In the genomic region with DNA sequence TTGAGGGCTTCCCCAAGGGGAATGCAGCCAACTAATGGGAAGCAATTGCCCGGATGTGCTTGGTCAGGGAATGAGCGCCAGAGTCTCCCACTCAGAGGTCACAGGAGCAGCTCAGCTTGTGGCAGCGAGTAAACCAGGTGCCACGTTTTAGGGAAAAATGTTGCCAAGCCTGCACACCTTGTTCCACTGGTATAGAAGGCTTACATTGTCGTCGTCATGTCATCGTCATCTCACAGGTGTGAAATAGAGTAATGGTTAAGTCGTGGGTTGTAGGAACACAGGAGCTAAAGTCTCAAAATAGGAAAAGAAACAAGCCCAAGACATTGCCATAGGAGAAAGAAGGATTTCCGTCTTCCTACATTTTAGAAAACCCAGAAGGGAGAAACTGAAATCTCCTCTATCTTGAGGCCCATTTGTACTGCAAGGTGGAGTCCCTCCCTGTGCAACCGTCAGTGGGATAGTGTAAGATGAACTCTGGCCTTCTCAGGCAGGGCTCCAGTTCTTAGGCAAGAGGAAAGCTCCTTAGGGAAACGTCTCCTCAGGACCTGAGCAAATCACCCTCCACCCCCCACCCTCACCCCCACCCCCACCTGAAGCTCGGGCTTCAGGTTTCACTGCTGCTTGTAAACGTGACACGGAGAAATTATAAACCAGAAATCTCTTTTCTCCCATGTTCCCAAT, we compare ENCODE assay signal across 9 mouse cellular contexts.
A peak's percentile ranks its signal among the peaks of the same experiment; 100 is the strongest.
DNase-seq lines count a peak whose midpoint lies in the region; ATAC-seq lines count a peak whose summit lies in the region.
"Had no signal": no experiment of that assay in that cellular context is flagged by ENCODE, and none has a peak within 500 bp of the region (broad histone marks: within the 10 kb centered on the region; RNA-seq: fewer than 3 reads in every experiment).

No protein-coding gene starts in this region.

- no peak overlapping the region for H3K27ac ChIP-seq in heart, embryonic 16.5 days (ENCODE audit: low read length)
- peak overlapping the region; percentile 92 for H3K27ac ChIP-seq in hindbrain, embryonic 13.5 days
- peak overlapping the region; percentile 93 for H3K27ac ChIP-seq in midbrain, embryonic 16.5 days (ENCODE audit: low read length)
- H3K27ac ChIP-seq: liver, embryonic 15.5 days had no signal

- H3K36me3 ChIP-seq in heart, embryonic 16.5 days (ENCODE audit: control insufficient read depth, insufficient read depth) = peaks cover 7% of the 10 kb centered on the region; the same call in 1 of the 2 replicates
- peaks cover 22% of the 10 kb centered on the region for H3K36me3 ChIP-seq in hindbrain, embryonic 13.5 days
- H3K36me3 ChIP-seq in midbrain, embryonic 16.5 days (ENCODE audit: control insufficient read depth, insufficient read depth, low read length) = no peaks in the 10 kb centered on the region
- H3K36me3 ChIP-seq: liver, embryonic 15.5 days had no signal

- DNase-seq in heart, postnatal 10 days = no peak
- DNase-seq in embryo, embryonic 10.5 days (ENCODE audit: low spot score) = peak; percentile 10
- no peak for DNase-seq in layer of hippocampus, postnatal 25 days (ENCODE audit: extremely low spot score in 1 of 2, low spot score in 1 of 2)
- no peak for DNase-seq in right cerebral cortex, adult 2 months (ENCODE audit: low spot score in 2 of 2)
- DNase-seq in gastrocnemius, postnatal 14 days = no peak

- peak overlapping the region; percentile 41 for H3K4me3 ChIP-seq in heart, embryonic 16.5 days (ENCODE audit: low read length)
- peak overlapping the region; percentile 45 for H3K4me3 ChIP-seq in hindbrain, embryonic 13.5 days
- H3K4me3 ChIP-seq in midbrain, embryonic 16.5 days (ENCODE audit: low read depth, low read length) = peak overlapping the region; percentile 50
- H3K4me3 ChIP-seq: liver, embryonic 15.5 days had no signal

- H3K9ac ChIP-seq in heart, embryonic 16.5 days (ENCODE audit: low read length) = peak overlapping the region; percentile 44
- H3K9ac ChIP-seq in hindbrain, embryonic 13.5 days = peak overlapping the region; percentile 76
- H3K9ac ChIP-seq in midbrain, embryonic 16.5 days (ENCODE audit: low read depth, low read length) = peak overlapping the region; percentile 74
- H3K9ac ChIP-seq: liver, embryonic 15.5 days had no signal

- H3K4me2 ChIP-seq in heart, embryonic 16.5 days (ENCODE audit: low read depth, low read length) = peak overlapping the region; percentile 67
- peak overlapping the region; percentile 58 for H3K4me2 ChIP-seq in hindbrain, embryonic 13.5 days
- peak overlapping the region; percentile 61 for H3K4me2 ChIP-seq in midbrain, embryonic 16.5 days (ENCODE audit: low read length)

- ATAC-seq in heart, embryonic 16.5 days (replicated peaks; ENCODE audit: extremely low read depth, insufficient read depth, low FRiP score) = no peak
- ATAC-seq in hindbrain, embryonic 13.5 days (ENCODE audit: low FRiP score) = peak; percentile 44
- ATAC-seq in midbrain, embryonic 16.5 days = peak; percentile 30; the same call in 1 of the 2 replicates

- intact Hi-C loops in heart, postnatal 10 days (cut with DNase I) = no loop called here
- intact Hi-C loops in gastrocnemius, postnatal 14 days (cut with DNase I; ENCODE audit: low total_unique reads) = no loop called here

- H3K4me1 ChIP-seq in heart, embryonic 16.5 days (ENCODE audit: control insufficient read depth, insufficient read depth, low read length) = peaks cover 12% of the 10 kb centered on the region
- H3K4me1 ChIP-seq in hindbrain, embryonic 13.5 days (replicated peaks) = peaks cover 34% of the 10 kb centered on the region
- H3K4me1 ChIP-seq in midbrain, embryonic 16.5 days (ENCODE audit: control insufficient read depth, insufficient read depth, low read length) = peaks cover 28% of the 10 kb centered on the region
- H3K4me1 ChIP-seq: liver, embryonic 15.5 days had no signal

- H3K9me3 ChIP-seq in heart, embryonic 16.5 days (replicated peaks; ENCODE audit: control insufficient read depth, low read length) = no peaks in the 10 kb centered on the region
- H3K9me3 ChIP-seq in hindbrain, embryonic 13.5 days = no peaks in the 10 kb centered on the region
- no peaks in the 10 kb centered on the region for H3K9me3 ChIP-seq in midbrain, embryonic 16.5 days (replicated peaks; ENCODE audit: control insufficient read depth, low read length, poor library complexity, severe bottlenecking)
- H3K9me3 ChIP-seq: liver, embryonic 15.5 days had no signal

- H3K27me3 ChIP-seq in heart, embryonic 16.5 days (ENCODE audit: control insufficient read depth, insufficient read depth, low read length) = no peaks in the 10 kb centered on the region
- H3K27me3 ChIP-seq in hindbrain, embryonic 13.5 days = no peaks in the 10 kb centered on the region
- no peaks in the 10 kb centered on the region for H3K27me3 ChIP-seq in midbrain, embryonic 16.5 days (ENCODE audit: control insufficient read depth, insufficient read depth, low read depth, low read length)

- WGBS in heart, embryonic 16.5 days = 42% methylated on average over 14 of the region's 14 CpGs
- 43% methylated on average over 14 of the region's 14 CpGs for WGBS in hindbrain, embryonic 13.5 days
- WGBS in midbrain, embryonic 16.5 days = 43% methylated on average over 14 of the region's 14 CpGs
